Mouse (Mus musculus) forebrain, embryonic 16.5 days (tissue): ENCODE results near the gene Tmub1. TPM values are rescaled to one million over a fixed set of nuclear protein-coding genes. Genes with fewer than 3 reads are reported as not detected.
A peak's percentile ranks its signal among the peaks of the same experiment; 100 is the strongest.

Experiments used
- ATAC-seq: fragments of 200-750 bp; cut with Nextera tagmentation; 2 replicates; pipeline ENCODE4 v1.8.0; 2017; ENCODE audit warnings: mild to moderate bottlenecking, moderate library complexity
- H3K27ac ChIP-seq: fragments of 300-500 bp; sonication (generic); 2 replicates; pipeline ENCODE4 v1.5.1; 2014; ENCODE audit warnings: low read length, control low read depth
- H3K27me3 ChIP-seq: fragments of 300-500 bp; sonication (generic); replicated peaks from 2 replicates; pipeline ENCODE4 v1.6.1; 2014; ENCODE audit warnings: low read length; ENCODE audit not compliant: control insufficient read depth, insufficient read depth
- H3K36me3 ChIP-seq: fragments of 300-500 bp; sonication (generic); 2 replicates; pipeline ENCODE4 v1.6.1; 2014; ENCODE audit not compliant: control insufficient read depth, insufficient read depth
- H3K4me1 ChIP-seq: fragments of 300-500 bp; sonication (generic); replicated peaks from 2 replicates; pipeline ENCODE4 v1.6.1; 2014; ENCODE audit warnings: low read length; ENCODE audit not compliant: control insufficient read depth, insufficient read depth
- H3K4me2 ChIP-seq: fragments of 300-500 bp; sonication (generic); 2 replicates; pipeline ENCODE4 v1.6.1; 2014; ENCODE audit warnings: mild to moderate bottlenecking, low read length, control low read depth
- H3K4me3 ChIP-seq: fragments of 300-500 bp; sonication (generic); replicated peaks from 2 replicates; pipeline ENCODE4 v1.5.1; 2014; ENCODE audit warnings: mild to moderate bottlenecking, low read length, control low read depth
- H3K9ac ChIP-seq: fragments of 300-500 bp; sonication (generic); replicated peaks from 2 replicates; pipeline ENCODE4 v1.6.1; 2014; ENCODE audit warnings: low read depth, low read length, control low read depth
- H3K9me3 ChIP-seq: fragments of 300-500 bp; sonication (generic); 2 replicates; pipeline ENCODE4 v1.6.1; 2016; ENCODE audit warnings: low read length; ENCODE audit not compliant: control insufficient read depth
- WGBS: fragments of 180-500 bp; shearing (Covaris S2); extraction: QIAGEN DNeasy Blood & Tissue Kit; methylation state at CpG from one replicate; pipeline ENCODE4 v1.1.7; 2014; 5-methylcytosine and 5-hydroxymethylcytosine counted together
- polyA plus RNA-seq: library from polyadenylated mRNA; unstranded; fragments of >200 nt; fragmentation: Nextera tagmentation; extraction: Ambion mirVana; gene quantifications from 2 replicates; pipeline ENCODE4 v1.2.1, GENCODE M21; 2015

Tmub1 gene
- polyA plus RNA-seq, result 37.3 and 45.4 TPM in 2 replicates

- Histone ChIP-seq H3K9ac (peak within 1 kb of the TSS; percentile 81), H3K4me3 (peak within 1 kb of the TSS; percentile 79), H3K4me2 (peak within 1 kb of the TSS; percentile 82), H3K9me3 (no peaks in the 10 kb centered on the region), H3K27ac (no peak within 1 kb of the TSS), H3K4me1 (peaks cover 34% of the 10 kb centered on the region), H3K27me3 (no peaks in the 10 kb centered on the region), H3K36me3 (no peaks in the 10 kb centered on the region)
- ATAC-seq, result peak; percentile 39
- 2% methylated on average over 34 of the region's 34 CpGs for WGBS
Measured at GRCm38 (mm10) chr5:24447624-24448298, at the start of gene Tmub1. Gene Tmub1, minus strand, starts transcription at chr5:24447854.

- Histone ChIP-seq H3K4me2 (no peak overlapping the region), H3K27ac (0 out of 2 replicates have a peak overlapping the region, but pooled peaks have one; percentile 40), H3K9me3 (no peaks in the 10 kb centered on the region), H3K4me3 (no peak overlapping the region), H3K9ac (no peak overlapping the region), H3K4me1 (peaks cover 48% of the 10 kb centered on the region), H3K27me3 (no peaks in the 10 kb centered on the region), H3K36me3 (peaks cover 21% of the 10 kb centered on the region)
- ATAC-seq, result peak; percentile 15
- 53% methylated on average over 6 of the region's 6 CpGs for WGBS
Measured at GRCm38 (mm10) chr5:24496756-24497155, 49.1 kb upstream of the Tmub1 start.

GRCm38 (mm10) chr5:24495019-24495418 lies 47.4 kb upstream of the Tmub1 start:
- peak; percentile 61 for ATAC-seq
- peaks cover 43% of the 10 kb centered on the region for H3K4me1 ChIP-seq
- no peak overlapping the region for H3K4me2 ChIP-seq
- H3K27ac ChIP-seq, result no peak overlapping the region; the same call in 1 of the 2 replicates
- peaks cover 15% of the 10 kb centered on the region for H3K36me3 ChIP-seq
- no peaks in the 10 kb centered on the region for H3K9me3 ChIP-seq
- H3K4me3 ChIP-seq, result no peak overlapping the region
- 16% methylated on average over 15 of the region's 15 CpGs for WGBS
- H3K9ac ChIP-seq, result no peak overlapping the region; the same call in 1 of the 2 replicates
- no peaks in the 10 kb centered on the region for H3K27me3 ChIP-seq

GRCm38 (mm10) chr5:24492546-24493285 lies 45.1 kb upstream of the Tmub1 start:
- ATAC-seq, result no peak
- H3K27me3 ChIP-seq, result no peaks in the 10 kb centered on the region
- no peak overlapping the region for H3K4me2 ChIP-seq
- H3K9ac ChIP-seq, result no peak overlapping the region
- peaks cover 37% of the 10 kb centered on the region for H3K4me1 ChIP-seq
- no peaks in the 10 kb centered on the region for H3K9me3 ChIP-seq
- no peak overlapping the region for H3K27ac ChIP-seq
- peaks cover 21% of the 10 kb centered on the region for H3K36me3 ChIP-seq
- H3K4me3 ChIP-seq, result no peak overlapping the region
- WGBS, result 84% methylated on average over 16 of the region's 16 CpGs

GRCm38 (mm10) chr5:24490413-24490920 lies 42.8 kb upstream of the Tmub1 start:
- peaks cover 23% of the 10 kb centered on the region for H3K4me1 ChIP-seq
- H3K9ac ChIP-seq, result no peak overlapping the region
- peaks cover 22% of the 10 kb centered on the region for H3K36me3 ChIP-seq
- no peak for ATAC-seq
- no peaks in the 10 kb centered on the region for H3K9me3 ChIP-seq
- H3K27ac ChIP-seq, result no peak overlapping the region
- H3K27me3 ChIP-seq, result no peaks in the 10 kb centered on the region
- 28% methylated on average over 14 of the region's 14 CpGs for WGBS
- H3K4me3 ChIP-seq, result no peak overlapping the region
- no peak overlapping the region for H3K4me2 ChIP-seq

- Histone ChIP-seq H3K27me3 (no peaks in the 10 kb centered on the region), H3K9ac (no peak overlapping the region), H3K4me1 (peaks cover 23% of the 10 kb centered on the region), H3K27ac (no peak overlapping the region), H3K4me3 (no peak overlapping the region), H3K36me3 (peaks cover 20% of the 10 kb centered on the region), H3K9me3 (no peaks in the 10 kb centered on the region), H3K4me2 (no peak overlapping the region)
- no peak for ATAC-seq
- 84% methylated on average over 5 of the region's 5 CpGs for WGBS
Measured at GRCm38 (mm10) chr5:24486738-24487137, 39.1 kb upstream of the Tmub1 start.

GRCm38 (mm10) chr5:24486097-24486496 lies 38.4 kb upstream of the Tmub1 start:
- ATAC-seq, result peak; percentile 24; the same call in 1 of the 2 replicates
- H3K9ac ChIP-seq, result no peak overlapping the region
- no peaks in the 10 kb centered on the region for H3K27me3 ChIP-seq
- 0% methylated on average over 8 of the region's 8 CpGs for WGBS
- peaks cover 15% of the 10 kb centered on the region for H3K36me3 ChIP-seq
- no peaks in the 10 kb centered on the region for H3K9me3 ChIP-seq
- no peak overlapping the region for H3K4me3 ChIP-seq
- peaks cover 28% of the 10 kb centered on the region for H3K4me1 ChIP-seq
- H3K4me2 ChIP-seq, result no peak overlapping the region
- no peak overlapping the region for H3K27ac ChIP-seq

GRCm38 (mm10) chr5:24484963-24485362 lies 37.3 kb upstream of the Tmub1 start:
- ATAC-seq, result peak; percentile 16; the same call in 1 of the 2 replicates
- no peak overlapping the region for H3K27ac ChIP-seq

GRCm38 (mm10) chr5:24483326-24483725 lies 35.7 kb upstream of the Tmub1 start:
- ATAC-seq, result peak; percentile 23
- Histone ChIP-seq H3K27ac (no peak overlapping the region), H3K9ac (no peak overlapping the region), H3K9me3 (no peaks in the 10 kb centered on the region), H3K4me2 (no peak overlapping the region), H3K27me3 (no peaks in the 10 kb centered on the region), H3K4me1 (peaks cover 26% of the 10 kb centered on the region), H3K4me3 (no peak overlapping the region), H3K36me3 (peaks cover 16% of the 10 kb centered on the region)
- WGBS, result 22% methylated on average over 11 of the region's 11 CpGs

More at GRCm38 (mm10) chr5:24484963-24485362, 37.3 kb upstream of the Tmub1 start:
- Histone ChIP-seq H3K4me1 (peaks cover 26% of the 10 kb centered on the region), H3K36me3 (peaks cover 17% of the 10 kb centered on the region), H3K4me3 (no peak overlapping the region), H3K27me3 (no peaks in the 10 kb centered on the region), H3K9ac (peak overlapping the region; percentile 30; the same call in 1 of the 2 replicates), H3K9me3 (no peaks in the 10 kb centered on the region), H3K4me2 (peak overlapping the region; percentile 31)
- 4% methylated on average over 22 of the region's 22 CpGs for WGBS
